Mouse (Mus musculus): ENCODE results near the gene Tgfbi.

DNA sequence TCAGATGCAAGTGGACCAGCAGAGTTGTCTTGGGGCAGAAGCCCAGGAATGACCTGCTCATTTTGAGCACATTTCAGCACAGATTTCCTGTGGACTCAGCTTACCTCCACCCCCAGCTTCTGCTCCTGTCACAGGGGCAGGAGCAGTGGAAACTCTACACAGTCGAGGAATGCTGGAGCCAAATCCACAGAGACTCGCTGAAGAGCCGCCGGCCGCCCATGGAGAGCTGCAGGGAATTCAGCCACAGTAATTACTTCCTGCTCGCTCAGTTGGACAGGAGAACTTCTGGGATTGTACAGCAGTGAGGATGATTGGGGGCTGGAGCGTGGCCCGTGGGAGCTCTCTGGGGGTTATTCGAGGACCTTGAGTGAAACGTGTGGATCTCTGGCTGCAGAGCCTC is 3.0 kb downstream of the Tgfbi start:
- TF ChIP-seq POLR2A (IDR thresholded peaks at IDR 0.05; ENCODE audit: control insufficient read depth, extremely low read depth, insufficient read depth, low read length, poor library complexity) (no peak), CTCF (IDR thresholded peaks at IDR 0.05; ENCODE audit: borderline replicate concordance, control insufficient read depth, extremely low read depth, insufficient read depth, low read length, poor library complexity) (no peak)
